Mouse (Mus musculus) lung, postnatal 10 days (tissue): Measurements from ENCODE around the gene Plb1.

Experiments used
- DNase-seq: peaks from one replicate; pipeline ENCODE4 v3.0.0; 2021

The Plb1 gene

GRCm38 (mm10) chr5:32336092-32336491 lies 103.6 kb downstream of the Plb1 start:
- no peak for DNase-seq

- DNase-seq = no peak
These were observed 104.8 kb downstream of the Plb1 start for GRCm38 (mm10) chr5:32337336-32337735.

GRCm38 (mm10) chr5:32338339-32338738 lies 105.8 kb downstream of the Plb1 start:
- peak; percentile 43 for DNase-seq

- no peak for DNase-seq
These were observed 106.3 kb downstream of the Plb1 start for GRCm38 (mm10) chr5:32338766-32339165.

- no peak for DNase-seq
These were observed 107.7 kb downstream of the Plb1 start for GRCm38 (mm10) chr5:32340246-32340645.

- no peak for DNase-seq
These were observed 110.3 kb downstream of the Plb1 start for GRCm38 (mm10) chr5:32342711-32343285.

- peak; percentile 87 for DNase-seq
These were observed 113.8 kb downstream of the Plb1 start for GRCm38 (mm10) chr5:32346025-32346912.

GRCm38 (mm10) chr5:32349718-32350117 lies 117.2 kb downstream of the Plb1 start:
- DNase-seq = peak; percentile 61

- DNase-seq = no peak
These were observed 118.2 kb downstream of the Plb1 start for GRCm38 (mm10) chr5:32350551-32351256.

- peak; percentile 52 for DNase-seq
These were observed 119.4 kb downstream of the Plb1 start for GRCm38 (mm10) chr5:32351721-32352465.

- peak; percentile 55 for DNase-seq
These were observed 120.3 kb downstream of the Plb1 start for GRCm38 (mm10) chr5:32352845-32353244.

- peak; percentile 62 for DNase-seq
These were observed 120.8 kb downstream of the Plb1 start for GRCm38 (mm10) chr5:32353280-32353679.

- no peak for DNase-seq
These were observed 128.0 kb downstream of the Plb1 start for GRCm38 (mm10) chr5:32360511-32360910.

GRCm38 (mm10) chr5:32361441-32362235 lies 129.1 kb downstream of the Plb1 start:
- DNase-seq = no peak

GRCm38 (mm10) chr5:32369391-32369790 lies 136.9 kb downstream of the Plb1 start:
- DNase-seq = no peak

- no peak for DNase-seq
These were observed 138.7 kb downstream of the Plb1 start for GRCm38 (mm10) chr5:32371239-32371638.

GRCm38 (mm10) chr5:32378546-32378945 lies 146.0 kb downstream of the Plb1 start:
- DNase-seq = peak; percentile 10

- DNase-seq = no peak
These were observed 156.1 kb downstream of the Plb1 start for GRCm38 (mm10) chr5:32388656-32389055.

- no peak for DNase-seq
These were observed 157.8 kb downstream of the Plb1 start for GRCm38 (mm10) chr5:32390295-32390694.

- DNase-seq = no peak
These were observed 159.8 kb downstream of the Plb1 start for GRCm38 (mm10) chr5:32392281-32392680.

GRCm38 (mm10) chr5:32394586-32394985 lies 162.1 kb downstream of the Plb1 start:
- no peak for DNase-seq
